Mouse (Mus musculus) myocyte (in vitro differentiated cells): ENCODE data around the gene H2afz.

Experiments used
- CEBPB ChIP-seq: IDR thresholded peaks from 2 replicates; pipeline ENCODE4 v1.6.1; 2011; ENCODE audit warnings: mild to moderate bottlenecking, moderate library complexity; ENCODE audit not compliant: poor library complexity, insufficient read depth, severe bottlenecking
- E2F4 ChIP-seq: IDR thresholded peaks from one replicate; pipeline ENCODE4 v1.6.1; 2011; ENCODE audit warnings: mild to moderate bottlenecking, control low read depth, moderate library complexity; ENCODE audit not compliant: insufficient read depth
- MAX ChIP-seq: IDR thresholded peaks from one replicate; pipeline ENCODE4 v1.6.1; 2011; ENCODE audit warnings: low read depth, mild to moderate bottlenecking, control low read depth
- MYOD1 ChIP-seq, 3 experiments: IDR thresholded peaks; one replicate each; pipeline ENCODE4 v1.6.1; 2011; ENCODE audit warnings: control low read depth in 2 of 3, low read depth in 2 of 3, mild to moderate bottlenecking in 2 of 3, moderate library complexity in 1 of 3; ENCODE audit not compliant: insufficient read length in 2 of 3, control insufficient read depth in 1 of 3
- POLR2A ChIP-seq: IDR thresholded peaks from one replicate; pipeline ENCODE4 v1.6.1; 2011; ENCODE audit warnings: low read depth, mild to moderate bottlenecking, control low read depth, moderate library complexity; ENCODE audit not compliant: insufficient read length
- POLR2AphosphoS2 ChIP-seq: IDR thresholded peaks from one replicate; pipeline ENCODE4 v1.6.1; 2011; ENCODE audit warnings: low read depth, control low read depth; ENCODE audit not compliant: insufficient read length
- REST ChIP-seq: IDR thresholded peaks from one replicate; pipeline ENCODE4 v1.6.1; 2011; ENCODE audit warnings: mild to moderate bottlenecking, control low read depth, moderate library complexity; ENCODE audit not compliant: insufficient read depth, insufficient read length
- TCF12 ChIP-seq: IDR thresholded peaks from one replicate; pipeline ENCODE4 v1.6.1; 2011; ENCODE audit warnings: mild to moderate bottlenecking, control low read depth; ENCODE audit not compliant: poor library complexity, insufficient read depth, severe bottlenecking
- TCF3 ChIP-seq: IDR thresholded peaks from one replicate; pipeline ENCODE4 v1.6.1; 2011; ENCODE audit warnings: low read depth, control low read depth; ENCODE audit not compliant: insufficient read length
- USF1 ChIP-seq: IDR thresholded peaks from one replicate; pipeline ENCODE4 v1.6.1; 2011; ENCODE audit warnings: low read depth, mild to moderate bottlenecking, control low read depth, moderate library complexity

GRCm38 (mm10) chr3:137833698-137834097 lies 30.6 kb upstream of the H2afz start:
- TF ChIP-seq TCF12 (no peak), POLR2AphosphoS2 (no peak), POLR2A (no peak), USF1 (no peak), MYOD1 (IDR thresholded peaks at IDR 0.05; ENCODE audit: control insufficient read depth in 1 of 3, insufficient read length in 2 of 3, low read depth in 2 of 3) (no peak), TCF3 (no peak), MAX (no peak), E2F4 (no peak), CEBPB (no peak), REST (no peak)
